Mouse (Mus musculus) left cerebral cortex, adult 2 months (tissue): ENCODE measurements at regions not wholly inside any gene's neighbourhood (a gene's known extent, or its start where the extent isn't known, plus 50 kb on each side); places are given as distances from the start of the nearest gene placed in this dataset.

ENCODE experiments used
- DNase-seq, 2 experiments: peaks; one replicate each; pipeline ENCODE4 v3.0.0; 2021 to 2022; ENCODE audit warnings: low spot score in 2 of 2, mixed read lengths in 1 of 2; ENCODE audit errors: extremely low spot score in 1 of 2
- H3K27ac ChIP-seq: fragments of 200-600 bp; 2 replicates; pipeline ENCODE4 v1.8.1; 2022
- H3K4me3 ChIP-seq: fragments of 200-600 bp; 2 replicates; pipeline ENCODE4 v1.8.1; 2022
- CTCF ChIP-seq: fragments of 200-600 bp; IDR thresholded peaks from 2 replicates; pipeline ENCODE4 v1.8.1; 2022; ENCODE audit warnings: antibody characterized with exemption, mild to moderate bottlenecking, moderate library complexity
- intact Hi-C: fragments of 180-260 bp; cut with DNase I; formaldehyde crosslinking; loops from one replicate; pipeline ENCODE4 v1.15.1; 2025

DNA sequence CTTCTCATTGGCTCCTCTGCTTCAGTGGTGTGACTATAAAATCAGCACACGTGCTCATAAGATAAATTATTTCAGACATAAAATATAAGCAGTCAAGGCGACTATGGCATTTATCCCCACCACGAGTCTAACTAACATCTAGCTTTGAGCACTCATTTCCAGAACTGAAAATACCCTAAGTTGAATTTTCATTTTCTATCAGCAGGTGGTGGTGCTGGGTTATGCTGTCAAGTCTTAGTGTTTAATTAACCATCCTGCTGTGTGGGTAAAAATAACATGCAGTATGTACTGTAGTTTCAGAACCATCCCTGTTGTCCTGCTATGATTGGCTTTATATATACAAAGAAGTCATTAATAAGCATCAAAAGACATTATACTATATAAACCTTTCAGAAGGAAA lies 110.8 kb upstream of the Dcn start:
- DNase-seq = no peak
- Histone ChIP-seq H3K4me3 (no peak overlapping the region), H3K27ac (no peak overlapping the region)
- peak; percentile 35 for TF ChIP-seq CTCF
- intact Hi-C loops = no loop called here

DNA sequence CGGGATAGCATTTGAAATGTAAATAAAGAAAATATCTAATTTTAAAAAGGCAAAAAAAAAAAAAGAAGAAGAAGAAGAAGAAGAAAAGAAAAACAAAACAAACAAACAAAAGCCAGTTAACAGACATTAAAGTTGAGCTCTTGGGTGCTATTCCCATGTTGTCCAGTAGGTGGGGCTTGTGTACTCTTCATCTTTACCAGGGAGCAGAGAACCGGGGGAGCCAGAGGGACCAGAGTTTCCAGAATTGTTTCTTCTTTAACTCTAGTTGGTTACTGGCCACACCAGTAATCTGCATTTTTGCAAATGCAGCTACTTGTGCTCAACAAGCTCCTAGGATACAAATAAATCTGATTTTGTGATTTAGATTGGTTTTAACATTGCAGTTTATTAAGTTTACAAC lies 103.6 kb upstream of the Dcn start:
- peak; percentile 29 to 54 for DNase-seq
- intact Hi-C loops = loop anchor here (1.0 to 10.0 kb wide), 2 partner anchors 294 to 1709 kb away; no protein-coding TSS in a partner anchor
- H3K27ac ChIP-seq = no peak overlapping the region
- no peak overlapping the region for H3K4me3 ChIP-seq
- peak; percentile 79 for TF ChIP-seq CTCF

DNA sequence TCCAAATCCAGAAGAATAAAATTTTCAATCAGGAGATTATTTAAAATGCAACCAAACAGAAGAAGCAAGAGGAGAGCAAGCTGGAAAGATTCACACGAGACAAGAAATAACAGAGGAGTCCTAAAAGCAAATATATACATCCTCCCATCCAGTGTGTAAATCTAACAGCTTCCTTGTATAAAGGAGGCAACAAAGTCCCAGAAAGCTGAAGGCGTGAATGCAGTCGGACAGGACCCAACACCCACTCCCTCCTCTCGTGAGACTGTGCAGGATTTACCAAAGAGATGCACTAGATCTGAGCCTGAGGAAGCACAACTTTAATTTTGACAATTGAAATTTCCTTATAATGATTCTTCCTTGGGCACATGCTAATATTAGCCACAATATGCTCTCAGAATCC lies 103.0 kb upstream of the Dcn start:
- H3K27ac ChIP-seq = no peak overlapping the region
- DNase-seq = no peak
- no peak for TF ChIP-seq CTCF
- H3K4me3 ChIP-seq = no peak overlapping the region
- intact Hi-C loops = loop anchor here (1.0 to 10.0 kb wide), 2 partner anchors 294 to 1708 kb away; no protein-coding TSS in a partner anchor

DNA sequence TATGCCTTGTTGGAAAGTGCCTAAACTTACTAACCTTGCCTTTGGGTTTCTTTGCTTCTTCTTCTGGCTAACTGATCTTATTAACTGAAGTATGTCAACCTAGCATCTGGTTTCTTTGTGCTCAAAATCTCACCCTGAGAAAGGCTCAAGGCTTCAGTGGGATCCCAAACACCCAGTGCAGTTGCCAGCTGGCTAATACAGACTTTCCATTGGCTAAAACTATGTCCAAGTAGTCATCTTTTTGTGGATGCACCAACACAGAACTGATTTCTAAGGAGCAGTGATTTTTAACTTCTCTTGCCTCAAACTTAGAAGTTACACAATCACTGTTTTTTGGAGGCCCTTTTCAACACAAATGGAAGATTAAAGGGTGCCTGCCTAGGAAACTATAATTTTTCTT lies 97.8 kb upstream of the Dcn start:
- Histone ChIP-seq H3K27ac (no peak overlapping the region), H3K4me3 (no peak overlapping the region)
- intact Hi-C loops = no loop called here
- DNase-seq = no peak
- no peak for TF ChIP-seq CTCF

DNA sequence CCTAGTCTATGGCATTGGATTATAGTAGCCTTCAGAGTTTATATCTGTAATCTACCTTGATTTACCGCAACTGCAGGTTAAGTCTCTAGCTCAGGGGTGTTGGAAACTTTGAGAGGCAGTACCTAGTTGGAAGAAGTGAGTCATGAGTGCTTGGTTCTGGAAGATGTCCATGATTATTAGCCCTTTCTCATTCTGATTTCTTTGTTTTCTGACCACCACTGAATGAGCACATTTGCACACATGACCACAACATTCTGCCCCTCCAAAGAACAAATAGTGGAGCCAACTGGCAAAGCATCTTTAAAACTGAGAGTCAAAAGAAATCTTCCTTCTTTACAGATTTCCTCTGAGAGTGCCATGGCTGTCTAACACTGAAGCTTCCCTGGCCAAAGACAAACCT lies 95.5 kb upstream of the Dcn start:
- DNase-seq = no peak
- no peak for TF ChIP-seq CTCF
- intact Hi-C loops = no loop called here
- Histone ChIP-seq H3K27ac (no peak overlapping the region), H3K4me3 (no peak overlapping the region)

DNA sequence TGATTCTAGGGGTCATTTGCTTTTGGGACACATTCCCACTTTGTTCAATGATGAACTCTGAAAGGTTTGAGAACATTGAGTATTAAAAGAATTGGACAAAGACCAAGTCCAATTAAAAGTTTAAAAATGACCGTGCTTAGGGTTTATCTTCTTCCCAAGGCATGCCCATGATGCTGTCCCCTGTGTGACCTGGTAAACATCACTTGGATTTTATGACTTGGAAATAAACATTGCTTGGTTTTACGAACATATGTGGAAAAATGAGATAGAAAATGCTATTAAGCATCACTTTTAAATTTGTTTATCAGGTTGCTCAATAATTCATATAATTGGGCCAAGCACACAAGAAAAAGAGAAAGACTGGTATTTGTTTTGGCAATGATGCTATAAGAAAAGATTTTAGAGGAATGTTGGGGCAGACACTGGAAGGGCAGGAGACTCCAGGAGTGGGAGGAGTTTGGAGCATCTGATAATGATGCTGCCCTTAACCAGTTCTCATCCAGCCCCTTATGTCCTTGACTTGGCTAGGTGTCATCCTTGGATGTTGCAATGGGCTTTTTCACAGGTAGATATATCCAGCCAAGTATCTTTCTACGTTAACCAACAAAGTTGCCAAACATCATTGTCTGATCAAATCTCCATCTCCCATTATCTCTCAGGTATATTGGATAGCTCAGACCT lies 92.1 kb upstream of the Dcn start:
- DNase-seq = no peak
- no peak for TF ChIP-seq CTCF
- intact Hi-C loops = no loop called here
- no peak overlapping the region for H3K27ac ChIP-seq
- no peak overlapping the region for H3K4me3 ChIP-seq

DNA sequence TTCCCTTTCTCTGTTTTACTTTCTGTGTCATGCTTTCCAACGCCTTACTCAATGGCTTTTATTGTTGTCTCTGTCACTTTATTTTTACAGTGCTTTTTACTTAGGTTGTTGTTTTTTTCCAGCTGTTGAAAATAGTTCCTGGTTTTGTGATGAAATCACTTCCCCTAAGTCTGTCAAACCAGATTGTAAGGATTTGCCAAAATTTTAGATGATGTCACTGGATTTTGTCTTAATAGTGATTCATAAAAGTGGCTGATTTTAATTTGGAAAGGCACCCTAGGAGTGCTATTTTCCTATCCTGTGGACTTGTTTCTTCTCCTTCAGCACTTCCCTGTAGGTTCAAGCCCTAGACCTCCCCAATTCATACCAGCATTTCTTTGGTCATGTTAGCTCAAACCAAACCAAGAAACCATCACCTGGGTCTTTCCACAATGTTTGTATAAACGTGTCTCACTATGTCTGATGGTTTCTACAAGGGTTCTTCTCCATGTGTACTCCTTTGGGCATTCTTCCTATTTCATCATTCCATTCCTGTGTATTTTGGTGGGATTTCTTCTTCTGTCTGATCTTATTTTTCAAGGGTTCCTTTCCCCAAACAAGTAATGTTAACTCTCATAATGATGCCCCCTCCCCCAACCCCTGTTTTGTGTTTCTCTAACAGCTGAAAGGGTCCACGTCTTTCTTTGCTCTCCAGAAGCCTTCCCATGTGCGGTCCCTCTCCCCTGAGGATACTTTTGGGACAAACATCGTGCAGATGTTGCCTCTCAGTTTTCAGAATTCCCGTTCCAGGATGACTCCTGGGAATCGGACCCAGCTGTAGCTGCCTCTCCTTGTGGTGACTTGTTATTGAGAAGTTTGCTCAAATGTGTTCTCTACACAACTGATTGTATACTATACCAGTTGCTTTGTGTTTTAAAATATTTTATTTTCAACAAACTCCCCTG lies 89.5 kb upstream of the Dcn start:
- no peak for TF ChIP-seq CTCF
- no peak overlapping the region for H3K4me3 ChIP-seq
- DNase-seq = no peak
- no peak overlapping the region for H3K27ac ChIP-seq
- intact Hi-C loops = no loop called here

DNA sequence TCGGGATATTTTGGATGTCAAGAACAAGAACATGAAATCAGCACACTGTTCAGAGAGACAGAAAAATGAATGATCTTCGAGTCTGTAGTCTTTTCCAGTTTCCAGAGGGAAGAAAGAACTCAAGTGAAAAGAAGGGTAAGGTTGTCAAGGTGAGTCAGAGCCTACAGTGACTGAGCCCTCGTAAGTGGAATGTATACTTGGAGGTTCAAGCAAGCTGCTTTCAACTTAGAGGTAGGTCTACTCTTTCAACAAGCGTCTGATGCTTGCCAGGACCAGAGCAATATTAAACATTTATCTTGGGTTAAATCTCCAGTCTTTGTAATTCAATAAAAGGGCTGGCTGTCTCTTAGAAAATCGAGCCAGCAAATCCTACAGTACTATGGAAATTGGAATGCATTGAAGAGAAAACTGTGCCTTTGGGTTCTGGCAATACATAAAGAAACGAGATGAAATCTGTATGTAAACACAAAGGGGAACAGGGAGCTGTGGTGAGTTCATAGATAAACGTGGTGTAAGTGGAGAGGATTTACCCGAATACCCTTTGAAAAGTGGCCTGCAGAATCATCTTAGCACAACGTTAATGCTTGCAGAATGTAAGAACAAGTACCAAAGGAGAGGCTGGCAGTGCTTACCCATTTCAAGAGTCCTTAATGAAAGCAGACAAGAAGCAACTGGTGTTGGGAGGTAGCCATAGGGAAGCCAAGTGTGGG lies 82.2 kb upstream of the Dcn start:
- no peak for DNase-seq
- no peak overlapping the region for H3K4me3 ChIP-seq
- no peak overlapping the region for H3K27ac ChIP-seq
- no peak for TF ChIP-seq CTCF
- intact Hi-C loops = no loop called here

DNA sequence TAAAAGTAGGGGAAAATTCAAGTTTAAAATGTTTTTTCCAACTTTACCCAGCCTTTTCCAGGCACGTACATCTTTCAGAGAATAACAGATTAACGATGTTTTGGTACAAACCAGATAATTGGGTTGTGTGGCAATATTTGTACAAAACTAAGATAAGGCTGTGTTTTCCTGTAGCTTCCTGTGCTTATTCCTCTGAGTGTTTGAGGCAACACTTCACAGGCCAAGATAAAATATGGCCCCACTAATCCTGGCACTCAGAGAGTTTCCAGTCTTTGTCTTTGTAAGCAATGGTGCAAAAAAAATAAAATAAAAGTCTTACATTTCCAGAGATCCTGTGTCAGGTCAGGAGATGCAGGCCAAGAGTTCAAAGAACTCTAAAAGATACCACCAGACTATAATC lies 81.5 kb upstream of the Dcn start:
- Histone ChIP-seq H3K4me3 (no peak overlapping the region), H3K27ac (no peak overlapping the region)
- intact Hi-C loops = no loop called here
- TF ChIP-seq CTCF = no peak
- no peak for DNase-seq

DNA sequence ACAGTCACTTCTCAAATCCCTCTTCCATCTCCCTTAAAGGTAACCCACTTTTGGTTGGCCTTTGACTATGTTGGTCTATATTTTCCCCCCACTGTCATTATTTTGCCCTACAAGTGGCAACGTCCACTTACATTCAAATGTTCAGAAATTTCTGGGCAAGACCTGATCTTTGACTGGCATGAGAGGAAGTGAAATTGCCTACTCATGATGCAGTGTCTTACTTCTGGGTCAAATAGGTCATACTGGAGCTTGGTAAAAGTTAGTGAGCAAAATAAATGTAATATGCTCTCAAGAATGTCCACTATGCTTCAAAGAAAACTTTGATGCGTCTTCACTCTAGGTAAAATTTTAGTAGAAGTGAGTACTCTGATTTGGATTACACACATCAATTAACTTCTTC lies 76.9 kb upstream of the Dcn start:
- no peak overlapping the region for H3K27ac ChIP-seq
- H3K4me3 ChIP-seq = no peak overlapping the region
- DNase-seq = no peak
- no peak for TF ChIP-seq CTCF
- intact Hi-C loops = no loop called here

DNA sequence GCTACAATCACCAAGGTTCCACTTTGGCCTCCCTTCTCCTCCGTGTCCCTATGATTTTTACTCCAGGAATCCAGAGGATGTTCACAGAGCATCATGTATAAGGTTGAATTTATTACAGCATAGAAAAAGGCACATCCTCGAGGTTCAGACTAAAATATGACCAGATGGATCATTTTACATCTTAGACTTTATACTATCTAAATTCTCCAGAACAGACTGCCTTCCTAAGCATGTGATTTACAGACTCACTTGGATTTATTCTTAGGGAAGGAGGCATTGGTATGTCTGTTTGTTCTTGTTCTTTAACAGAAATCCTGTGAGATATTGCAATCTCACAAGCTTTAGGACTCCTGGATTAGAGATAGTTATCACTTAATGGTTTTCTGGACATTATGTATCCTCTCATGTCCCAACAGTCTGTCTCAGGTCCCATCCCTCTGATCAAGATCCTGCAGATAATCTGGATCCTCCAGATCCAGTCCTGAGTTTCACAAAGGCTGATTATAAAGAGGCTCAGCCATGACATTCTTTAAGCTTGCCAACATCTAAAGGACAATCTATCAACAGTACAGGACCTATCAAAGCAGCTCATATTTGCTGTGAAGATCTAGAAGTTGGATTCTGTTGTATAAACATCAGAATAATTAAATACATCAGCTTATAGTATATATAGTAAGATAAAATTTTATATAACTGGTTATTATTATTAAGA lies 75.2 kb upstream of the Dcn start:
- no peak for TF ChIP-seq CTCF
- Histone ChIP-seq H3K4me3 (no peak overlapping the region), H3K27ac (no peak overlapping the region)
- intact Hi-C loops = no loop called here
- DNase-seq = no peak
